Mouse (Mus musculus) embryo, embryonic 9.5 days (tissue): ENCODE measurements at regions not wholly inside any gene's neighbourhood (a gene's known extent, or its start where the extent isn't known, plus 50 kb on each side); places are given as distances from the start of the nearest gene placed in this dataset.

Source experiments
- DNase-seq: peaks from one replicate; pipeline ENCODE4 v3.0.0-alpha.2; 2017; ENCODE audit errors: extremely low spot score

DNA sequence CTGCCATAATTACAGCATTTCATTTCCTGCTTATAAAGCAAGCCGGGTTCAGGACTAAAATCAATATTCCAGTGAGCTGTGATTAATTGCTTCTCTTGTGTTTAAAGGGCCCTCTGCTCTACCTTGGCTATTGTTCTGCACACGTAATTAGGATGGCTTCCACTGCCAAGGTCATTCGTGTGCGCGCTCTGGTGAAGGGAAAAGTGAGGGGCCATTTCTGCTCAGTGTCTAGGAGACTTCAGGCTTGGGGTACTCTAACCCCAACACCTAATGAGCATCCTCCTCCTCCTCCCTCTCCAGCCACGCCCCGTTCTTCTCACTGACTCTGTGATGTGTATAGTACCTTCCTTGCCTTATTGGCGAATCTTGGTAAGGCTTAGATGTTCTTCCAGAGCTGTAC is 53.5 kb upstream of the Cxcl12 start:
- no peak for DNase-seq

DNA sequence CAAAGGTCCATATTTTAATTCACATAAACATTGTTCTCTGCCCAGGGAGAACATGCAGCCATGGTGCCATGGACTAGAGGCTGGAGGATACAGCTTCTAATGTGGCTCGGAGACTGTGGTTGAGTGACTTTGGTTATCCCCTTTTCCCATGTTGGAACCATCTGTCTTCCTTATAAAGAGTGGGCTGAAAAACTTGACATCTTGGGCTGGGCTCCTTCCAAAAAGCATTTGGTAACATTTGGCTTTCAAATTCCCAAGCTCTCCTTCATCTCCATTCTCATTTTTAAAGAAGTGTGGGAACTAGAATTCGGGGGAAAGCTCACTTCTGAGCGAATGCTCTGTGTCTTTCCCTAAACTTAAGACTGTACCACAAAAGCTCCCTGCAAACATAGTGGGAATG is 50.3 kb upstream of the Cxcl12 start:
- DNase-seq: no peak
